Mouse (Mus musculus): ENCODE data around the gene Stard13. TPM values are rescaled to one million over a fixed set of nuclear protein-coding genes. Genes with fewer than 3 reads are reported as not detected.

The Stard13 gene
- total RNA-seq (2021): 10 to 100 TPM in 1 of 2 experiments, 1 to 10 TPM in 1; 9.8 to 10.7 TPM

DNA sequence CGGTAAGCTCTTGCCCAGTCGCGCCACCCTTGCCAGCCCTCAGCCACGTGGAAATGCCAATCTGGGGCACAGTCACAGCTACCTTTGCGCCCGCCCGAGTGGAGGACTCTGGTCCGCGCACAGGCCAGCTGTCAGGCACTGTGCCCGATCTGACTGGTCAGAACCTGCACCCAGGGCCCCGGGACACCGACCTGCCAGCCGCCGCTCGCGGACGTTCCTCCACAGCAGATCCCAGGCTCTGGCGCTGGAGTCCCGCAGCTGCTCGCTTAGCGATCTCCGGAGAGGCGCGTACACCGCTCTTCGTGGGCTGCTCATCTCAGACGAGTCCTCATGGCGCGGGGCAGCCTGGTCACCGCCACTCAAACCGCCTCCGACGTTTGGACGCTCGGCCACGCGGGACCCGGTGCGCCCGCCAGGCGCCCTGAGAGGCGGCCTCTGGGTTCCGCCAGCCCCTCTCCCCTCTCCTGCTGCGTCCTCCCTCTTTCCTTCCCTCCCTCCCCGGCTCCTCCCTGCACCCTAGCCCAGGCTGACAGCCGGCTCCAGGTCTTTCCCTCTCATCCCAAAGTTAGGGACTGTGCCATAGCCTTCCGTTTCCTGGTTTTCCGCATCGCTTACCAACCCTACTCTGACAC, at the start of gene Stard13:
Gene Stard13, minus strand, starts transcription at position 437 of the 632 bp plus-strand sequence.
- intact Hi-C loops (cut with DNase I): loop anchor here (5.0 kb wide), 1 partner anchor 81 kb away; no protein-coding TSS in a partner anchor
- peak in 1 of 2 experiments; percentile 65 for DNase-seq (ENCODE audit: extremely low spot score in 1 of 2, low spot score in 2 of 2)

DNA sequence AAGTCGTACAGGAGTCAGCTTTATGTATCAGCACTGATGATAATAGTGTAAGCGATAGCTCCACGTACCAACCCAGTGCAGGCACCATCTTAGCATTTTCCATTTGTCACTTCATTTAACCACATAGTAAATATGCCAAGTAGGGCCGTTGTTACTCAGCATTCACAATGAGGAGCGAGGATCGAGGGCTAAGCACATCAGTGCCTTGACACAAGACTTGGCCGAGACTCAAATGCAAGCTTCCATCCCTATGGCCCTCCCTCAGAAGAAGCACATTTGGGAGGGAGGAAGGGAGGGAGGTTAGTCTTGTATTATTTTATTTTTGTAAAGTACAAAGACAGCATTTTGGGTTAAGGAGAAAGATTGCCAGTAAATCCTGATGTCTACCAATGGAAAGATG, 45.9 kb upstream of the Stard13 start:
- no peak for DNase-seq (ENCODE audit: extremely low spot score in 1 of 2, low spot score in 2 of 2)
- intact Hi-C loops (cut with DNase I): no loop called here

DNA sequence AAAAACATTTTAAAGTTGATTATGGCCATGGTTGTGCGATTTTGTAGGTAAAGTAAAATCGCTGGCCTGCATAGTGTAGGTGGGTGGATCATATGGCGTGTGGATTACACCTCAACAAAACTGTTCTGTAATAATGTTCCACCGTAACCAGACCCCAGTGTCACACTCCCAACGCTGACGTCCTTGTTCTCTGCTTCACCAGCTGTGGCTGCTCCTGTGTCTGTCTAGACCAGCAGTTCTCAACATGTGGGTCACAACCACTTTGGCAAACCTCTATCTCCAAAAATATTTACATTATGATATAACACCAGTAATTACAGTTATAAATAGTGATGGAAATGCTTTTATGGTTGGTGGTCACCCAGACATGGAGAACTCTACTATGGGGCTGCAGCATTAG, 44.3 kb upstream of the Stard13 start:
- intact Hi-C loops (cut with DNase I): no loop called here
- DNase-seq (ENCODE audit: extremely low spot score in 1 of 2, low spot score in 2 of 2): no peak

DNA sequence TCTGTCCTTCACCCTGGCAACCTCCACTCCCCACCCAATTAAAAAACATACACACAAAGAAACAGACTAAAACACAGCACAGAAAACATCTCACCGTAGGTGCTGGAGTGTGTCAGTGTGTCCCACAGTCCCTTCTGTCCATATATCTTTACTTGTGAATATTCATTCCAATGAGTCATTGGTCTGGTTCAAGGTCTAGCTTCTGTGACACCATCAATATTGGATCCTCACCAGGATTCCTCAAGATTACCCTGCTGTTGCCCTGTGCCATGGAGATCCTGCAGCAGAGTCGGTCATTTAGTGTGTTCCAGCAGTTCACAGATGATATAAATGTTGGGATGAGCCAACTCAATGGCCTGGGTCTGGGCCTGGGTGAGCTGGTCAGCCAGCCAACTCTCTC, 42.4 kb upstream of the Stard13 start:
- intact Hi-C loops (cut with DNase I): no loop called here
- DNase-seq (ENCODE audit: extremely low spot score in 1 of 2, low spot score in 2 of 2): no peak

DNA sequence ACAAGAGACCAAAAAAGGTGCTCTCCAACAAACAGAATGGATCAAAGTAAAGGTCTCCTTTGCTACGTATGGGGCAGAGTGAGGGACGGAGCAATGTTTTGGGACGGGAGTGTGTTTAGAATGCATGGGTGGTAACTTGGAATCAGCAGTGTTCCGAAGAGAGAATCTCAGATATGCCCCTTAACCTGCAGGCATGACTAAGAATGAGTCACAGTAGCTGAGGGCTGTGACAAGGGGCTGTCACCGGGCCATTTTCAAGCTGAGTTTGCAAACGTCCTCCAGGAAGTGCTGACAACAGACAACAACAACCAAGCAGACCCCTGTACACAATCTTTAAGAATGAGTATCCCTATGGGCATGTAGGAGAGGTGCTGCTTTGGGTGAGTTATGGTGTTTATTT, 40.6 kb upstream of the Stard13 start:
- intact Hi-C loops (cut with DNase I): no loop called here
- no peak for DNase-seq (ENCODE audit: extremely low spot score in 1 of 2, low spot score in 2 of 2)

DNA sequence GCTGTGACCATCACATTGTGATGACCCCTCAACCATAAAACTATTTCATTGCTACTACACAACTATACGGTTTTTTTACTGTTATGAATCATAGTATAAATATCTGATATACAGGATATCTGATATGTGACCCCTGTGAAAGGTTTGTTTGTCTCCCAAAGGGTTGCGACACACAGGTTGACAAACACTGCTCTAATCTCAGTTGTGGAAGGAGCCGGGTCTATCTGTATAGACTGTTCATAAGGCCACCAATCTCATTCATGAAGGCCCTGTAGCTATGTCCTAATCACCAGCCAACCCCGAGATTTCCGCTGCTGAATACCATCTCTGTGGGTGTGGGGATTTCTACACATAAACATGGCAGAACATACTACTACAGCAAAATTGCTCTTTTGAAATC, 37.2 kb upstream of the Stard13 start:
- intact Hi-C loops (cut with DNase I): no loop called here
- DNase-seq (ENCODE audit: extremely low spot score in 1 of 2, low spot score in 2 of 2): no peak

DNA sequence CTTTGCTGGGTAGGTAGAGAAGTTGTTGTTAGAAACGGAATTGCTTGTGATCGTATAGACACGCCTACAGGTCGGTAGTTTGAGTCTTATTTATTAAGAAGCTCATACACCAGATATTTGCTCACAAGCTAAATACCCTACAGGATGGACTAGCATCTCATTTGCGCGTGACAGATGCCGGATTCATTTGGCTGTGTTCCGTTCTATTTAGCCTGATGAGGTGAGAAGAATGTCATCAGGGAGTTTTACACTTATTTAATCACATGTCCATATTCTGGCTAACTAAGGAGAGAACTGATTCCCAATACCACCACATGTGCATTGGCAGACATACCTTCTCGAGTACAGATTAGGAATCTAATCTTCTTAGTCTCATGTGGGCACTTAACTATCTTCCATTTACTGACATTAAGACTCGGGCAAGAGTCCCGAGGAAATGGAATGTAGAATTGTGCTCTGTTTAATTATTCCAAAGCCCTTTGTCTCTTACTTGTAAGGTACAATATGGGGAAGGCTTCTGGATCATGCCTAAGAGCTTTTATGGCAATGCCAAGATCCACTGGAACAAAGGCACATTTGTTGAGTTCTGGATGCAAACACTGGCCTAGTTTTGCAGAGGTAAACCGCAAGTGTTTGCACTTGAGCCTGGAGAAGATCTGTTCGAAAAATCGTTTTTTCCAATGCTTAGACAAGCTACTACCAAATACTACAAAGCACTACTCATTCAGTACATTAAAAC, 33.4 kb upstream of the Stard13 start:
- intact Hi-C loops (cut with DNase I): no loop called here
- no peak for DNase-seq (ENCODE audit: extremely low spot score in 1 of 2, low spot score in 2 of 2)

DNA sequence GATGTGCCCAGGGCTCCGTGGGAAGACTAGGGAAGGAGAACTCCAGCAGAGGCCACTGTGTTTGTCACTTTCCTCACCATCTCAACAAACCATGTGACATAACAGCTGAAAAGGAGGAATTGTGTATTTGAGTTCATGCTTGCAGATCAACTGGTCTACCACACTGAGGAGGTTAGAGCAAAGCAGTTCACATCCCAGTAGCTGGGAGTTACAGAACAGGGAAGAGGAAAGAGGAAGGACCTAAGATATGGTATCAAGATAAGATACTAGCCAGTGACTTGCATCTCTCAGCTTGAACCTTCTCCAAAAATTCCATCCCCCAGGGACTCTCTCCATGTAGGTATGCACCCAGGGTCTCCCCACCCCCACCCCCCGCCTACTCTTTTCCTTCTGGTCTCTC, 27.9 kb upstream of the Stard13 start:
- intact Hi-C loops (cut with DNase I): no loop called here
- DNase-seq (ENCODE audit: extremely low spot score in 1 of 2, low spot score in 2 of 2): no peak

DNA sequence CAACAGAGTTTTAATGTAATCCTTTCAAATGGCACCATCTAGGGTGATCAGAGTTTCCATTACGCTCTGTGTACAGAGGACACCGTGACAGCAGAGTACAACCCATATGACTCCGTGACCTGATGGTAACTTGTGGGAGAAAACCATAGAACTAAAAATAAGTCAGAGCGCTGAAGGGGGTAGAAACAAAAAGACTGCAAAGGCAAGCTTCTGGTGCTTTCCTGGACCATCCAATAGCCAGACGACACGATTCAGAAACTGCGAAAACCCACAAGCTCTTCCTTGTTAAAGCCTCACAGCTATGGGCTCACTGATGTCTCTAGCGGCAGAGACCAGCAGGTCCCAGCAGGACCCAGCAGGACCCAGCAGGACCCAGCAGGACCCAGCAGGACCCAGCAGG, 18.6 kb upstream of the Stard13 start:
- DNase-seq (ENCODE audit: extremely low spot score in 1 of 2, low spot score in 2 of 2): peak in 1 of 2 experiments; percentile 47
- intact Hi-C loops (cut with DNase I): no loop called here

DNA sequence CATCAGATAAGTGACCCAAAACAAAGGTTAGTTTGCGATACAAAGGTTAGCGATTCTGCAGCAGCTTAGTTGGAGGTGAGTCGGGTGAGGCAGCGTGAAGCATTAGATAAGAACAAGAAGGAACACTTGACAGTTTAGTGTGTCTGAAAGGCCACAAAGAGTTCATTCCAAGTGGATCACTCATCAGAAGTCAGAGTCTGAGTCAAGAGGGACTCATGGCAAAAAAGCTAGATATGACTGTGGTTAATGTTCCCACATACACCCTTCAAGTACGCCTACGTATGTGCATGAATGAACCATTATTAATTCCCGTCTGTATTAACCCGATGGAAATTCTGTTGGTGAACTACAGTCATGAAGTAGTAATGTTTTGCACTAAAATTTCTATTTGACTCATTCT, 18.0 kb upstream of the Stard13 start:
- intact Hi-C loops (cut with DNase I): no loop called here
- no peak for DNase-seq (ENCODE audit: extremely low spot score in 1 of 2, low spot score in 2 of 2)

DNA sequence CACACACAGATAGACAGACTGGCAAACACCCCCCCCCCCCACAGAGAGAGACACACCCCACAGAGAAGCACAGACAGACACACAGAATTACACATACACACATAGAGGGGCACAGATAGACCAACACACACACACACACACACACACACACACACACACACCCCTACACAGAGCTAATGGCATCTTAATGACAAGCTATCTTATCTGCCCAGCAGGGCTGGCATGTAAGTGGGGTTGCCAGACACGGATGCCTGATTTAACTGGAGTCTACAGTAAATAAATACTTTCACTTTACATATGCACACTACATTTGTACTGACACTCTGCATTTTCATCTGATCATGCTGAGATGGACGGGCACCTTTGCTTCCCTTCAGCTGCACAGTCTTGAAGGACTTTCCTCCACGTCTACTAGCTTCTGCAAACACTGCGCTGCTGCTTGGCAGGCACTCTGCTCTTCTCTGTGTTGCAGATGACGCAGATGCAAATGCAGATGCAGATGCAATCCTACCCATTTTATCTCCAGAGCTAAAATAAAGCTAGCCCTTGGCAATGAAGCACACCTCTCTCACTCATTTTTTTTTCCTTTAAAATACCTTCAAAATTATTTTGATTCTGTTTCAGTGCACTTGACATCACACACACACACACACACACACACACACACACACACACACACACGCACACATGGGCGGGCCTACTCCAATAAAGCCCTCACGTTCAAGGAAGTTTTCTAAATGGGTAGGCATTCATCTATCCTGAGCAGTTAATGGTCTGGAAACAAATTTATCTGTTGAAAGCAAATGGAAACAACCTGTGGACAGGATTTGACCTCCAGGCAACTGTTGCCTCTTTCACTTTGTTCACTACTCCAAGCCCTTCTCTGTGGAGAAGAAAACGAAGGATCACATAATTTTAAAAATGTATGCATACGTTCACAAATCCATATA, 15.3 kb upstream of the Stard13 start:
- intact Hi-C loops (cut with DNase I): no loop called here
- no peak for DNase-seq (ENCODE audit: extremely low spot score in 1 of 2, low spot score in 2 of 2)

DNA sequence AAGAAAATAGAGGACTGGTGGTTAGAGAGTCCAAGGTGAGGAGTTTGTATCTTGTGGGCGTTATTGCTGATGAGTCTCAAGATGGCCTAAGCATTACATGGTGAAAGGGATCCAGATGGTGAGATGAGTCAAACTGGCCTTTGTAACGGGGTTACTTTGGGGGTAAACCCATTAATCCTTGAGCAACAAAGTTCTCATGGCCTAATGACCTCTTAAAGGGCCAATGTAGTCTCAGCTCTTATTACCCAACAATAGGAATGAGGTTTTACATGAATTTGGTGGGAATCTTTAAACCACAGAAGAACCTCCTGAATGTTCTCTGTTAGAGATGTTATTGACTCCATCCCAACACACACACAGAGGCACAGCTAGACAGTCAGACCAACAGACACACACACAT, 14.4 kb upstream of the Stard13 start:
- intact Hi-C loops (cut with DNase I): no loop called here
- no peak for DNase-seq (ENCODE audit: extremely low spot score in 1 of 2, low spot score in 2 of 2)

DNA sequence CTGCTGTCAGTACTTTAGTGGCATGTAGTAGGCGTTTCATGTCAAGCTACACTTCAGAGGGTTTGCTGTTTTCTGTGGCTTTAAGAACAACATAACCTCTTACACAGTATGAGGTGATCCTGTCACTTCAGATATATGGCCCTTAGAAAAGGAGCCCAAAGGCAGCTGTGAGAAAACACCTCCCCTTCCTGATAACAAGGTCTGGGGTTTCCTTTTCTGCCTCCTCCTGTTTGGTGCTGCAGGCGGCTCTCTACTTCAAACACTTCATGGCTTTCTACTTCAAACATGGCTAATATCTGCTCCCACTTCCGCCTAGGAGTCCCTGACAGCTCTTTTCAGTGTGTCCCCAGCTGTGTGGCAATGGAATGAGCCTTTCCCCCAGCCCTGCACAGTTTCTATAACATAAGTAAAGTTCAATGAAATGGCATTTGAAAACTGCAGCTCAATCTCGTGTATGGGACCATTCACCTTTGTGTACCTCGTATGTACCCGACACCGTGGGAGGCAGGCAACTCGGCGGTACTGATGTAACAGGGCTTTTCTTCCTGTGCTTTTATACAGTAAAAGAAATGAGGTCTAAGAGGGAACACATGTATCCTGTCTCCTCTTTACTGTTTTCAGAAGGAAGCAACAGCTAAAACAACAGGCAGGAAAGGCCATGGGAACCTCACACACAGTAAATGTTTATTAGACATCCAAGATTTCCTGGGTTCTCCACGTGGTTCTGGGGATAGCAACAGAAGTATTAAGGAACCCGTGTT, 13.7 kb upstream of the Stard13 start:
- peak in 1 of 2 experiments; percentile 60 for DNase-seq (ENCODE audit: extremely low spot score in 1 of 2, low spot score in 2 of 2)
- intact Hi-C loops (cut with DNase I): no loop called here

DNA sequence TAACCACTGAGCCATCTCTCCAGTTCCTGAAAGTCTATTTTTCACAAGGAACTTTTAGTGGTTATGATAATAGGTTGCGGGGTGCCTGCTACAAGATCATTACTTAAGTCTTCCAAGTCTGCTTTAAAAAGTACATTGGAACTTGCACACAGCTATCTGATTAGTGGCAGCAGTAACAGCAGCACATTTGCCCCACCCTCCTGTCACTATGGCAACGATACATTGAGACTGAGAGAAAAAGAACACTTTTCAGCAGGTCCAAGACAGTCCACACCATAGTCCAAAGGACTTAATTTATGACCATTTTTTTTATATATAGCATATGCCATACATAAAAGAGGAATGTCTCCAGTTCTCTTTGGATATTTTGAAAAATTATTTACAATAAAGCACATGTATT, 12.7 kb upstream of the Stard13 start:
- no peak for DNase-seq (ENCODE audit: extremely low spot score in 1 of 2, low spot score in 2 of 2)
- intact Hi-C loops (cut with DNase I): no loop called here

DNA sequence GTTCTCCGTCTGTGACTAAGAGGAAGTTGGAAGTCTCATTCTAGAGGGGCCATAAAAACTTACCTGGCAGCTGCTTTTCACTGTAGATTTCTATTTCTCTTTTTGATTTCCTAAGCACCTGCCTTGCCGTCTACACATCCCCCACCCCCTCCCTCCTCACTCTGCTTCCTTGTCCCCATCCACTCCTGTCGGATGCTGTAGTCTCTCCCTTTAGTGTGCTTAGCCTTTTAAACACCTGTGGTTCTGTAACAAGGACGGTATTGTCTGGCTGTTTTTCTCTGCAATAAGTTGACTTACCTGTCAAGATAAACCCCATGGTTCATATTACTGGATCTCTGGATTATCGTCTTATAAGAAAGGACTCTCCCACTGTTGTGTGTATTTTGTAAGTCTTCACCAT, 11.9 kb upstream of the Stard13 start:
- no peak for DNase-seq (ENCODE audit: extremely low spot score in 1 of 2, low spot score in 2 of 2)
- intact Hi-C loops (cut with DNase I): no loop called here

DNA sequence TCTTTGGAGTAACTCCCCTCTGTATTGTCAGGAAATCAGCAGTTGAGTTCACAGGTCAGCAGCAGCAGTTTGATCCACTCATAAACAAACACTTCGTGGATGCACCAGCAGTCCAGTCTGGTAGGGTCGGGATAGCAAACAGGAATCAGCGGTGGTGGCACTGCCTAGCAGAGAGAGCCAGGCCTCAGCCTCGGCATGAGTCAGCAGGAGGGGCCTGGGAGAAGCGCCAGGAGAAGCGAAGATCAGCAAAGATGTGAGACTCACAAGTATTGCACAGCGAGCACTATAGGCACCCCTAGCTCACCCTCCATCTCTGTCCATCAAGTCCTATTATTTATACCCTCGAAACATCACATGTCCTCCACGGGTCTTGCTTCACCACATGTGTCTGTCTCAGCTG, 5.1 kb upstream of the Stard13 start:
- DNase-seq (ENCODE audit: extremely low spot score in 1 of 2, low spot score in 2 of 2): no peak
- intact Hi-C loops (cut with DNase I): no loop called here

DNA sequence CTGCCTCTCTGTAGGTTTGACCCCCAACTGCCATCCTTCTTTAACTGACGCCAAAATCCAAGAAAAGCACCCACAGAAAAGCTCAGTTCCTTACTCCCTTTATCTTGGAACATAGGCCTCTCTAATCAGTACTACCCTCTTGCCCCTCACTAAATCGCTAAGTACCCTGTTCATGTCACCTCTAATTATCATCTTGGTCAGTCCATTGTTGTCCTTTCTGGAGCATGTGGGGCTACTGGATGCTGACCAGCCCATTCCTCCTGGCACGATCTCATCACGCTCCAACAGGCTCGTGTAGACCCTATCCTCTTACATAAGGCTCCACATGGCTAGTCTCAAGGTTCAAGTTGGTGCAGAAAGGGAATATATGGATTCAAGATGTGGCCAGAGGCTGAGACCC, 2.8 kb upstream of the Stard13 start:
- intact Hi-C loops (cut with DNase I): no loop called here
- no peak for DNase-seq (ENCODE audit: extremely low spot score in 1 of 2, low spot score in 2 of 2)

DNA sequence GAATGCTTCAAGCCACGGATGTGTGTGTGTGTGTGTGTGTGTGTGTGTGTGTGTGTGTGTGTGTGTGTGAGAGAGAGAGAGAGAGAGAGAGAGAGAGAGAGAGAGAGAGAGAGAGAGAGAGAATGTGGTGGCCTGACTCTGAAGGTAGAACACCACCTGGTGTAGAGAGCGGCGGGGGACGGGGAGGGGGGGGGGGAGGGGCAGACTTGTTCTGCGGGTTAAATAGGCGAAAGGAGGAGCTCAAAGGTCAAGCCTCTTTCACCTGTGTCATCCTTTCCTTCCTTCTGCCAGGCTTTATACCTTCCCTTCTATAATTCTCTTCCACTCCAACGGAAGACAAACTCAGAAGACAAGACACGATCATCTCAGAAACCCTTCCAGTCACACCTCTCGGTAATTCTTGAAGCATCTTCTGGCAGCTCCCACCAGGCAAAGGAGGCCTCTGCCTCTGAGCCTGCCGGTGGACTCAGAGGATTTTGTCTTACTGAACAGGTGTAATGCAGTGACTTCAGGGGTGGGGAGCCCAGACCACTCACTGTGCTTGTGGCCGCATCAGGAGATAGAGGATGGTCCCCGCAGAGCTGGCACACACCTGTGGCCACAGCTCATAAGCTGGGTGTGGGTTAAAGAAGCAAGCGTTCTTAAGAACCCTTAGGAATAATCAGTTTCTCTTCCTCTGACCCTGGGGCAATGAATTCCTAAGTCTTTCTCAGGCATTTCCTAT, 898 bp downstream of the Stard13 start:
- intact Hi-C loops (cut with DNase I): loop anchor here (5.0 kb wide), 1 partner anchor 80 kb away; no protein-coding TSS in a partner anchor
- no peak for DNase-seq (ENCODE audit: extremely low spot score in 1 of 2, low spot score in 2 of 2)
